Mouse (Mus musculus): ENCODE measurements around the gene Tspan31. TPM values are rescaled to one million over a fixed set of nuclear protein-coding genes. Genes with fewer than 3 reads are reported as not detected.
"Not testable (repeated sequence)": the region's sequence is repeated elsewhere in the genome, so short reads cannot be mapped to it uniquely, and the experiment has no call there.

Gene Tspan31
- total RNA-seq, 2 experiments from 2014 or later = 21.6 to 29.9 TPM

- intact Hi-C loops (cut with DNase I) = loop anchor here (10.0 kb wide), 1 partner anchor 604 kb away; no protein-coding TSS in a partner anchor
- H3K27ac ChIP-seq = no peak overlapping the region
- no peak for TF ChIP-seq CTCF (IDR thresholded peaks at IDR 0.05)
- H3K4me3 ChIP-seq = peak overlapping the region; percentile 91
- DNase-seq = peak; percentile 12
Observed at GRCm38 (mm10) chr10:127071203-127071602, 1.1 kb upstream of the Tspan31 start.

GRCm38 (mm10) chr10:127069281-127070189, 529 bp downstream of the Tspan31 start:
- TF ChIP-seq CTCF (IDR thresholded peaks at IDR 0.05) = no peak
- H3K27ac ChIP-seq = peak overlapping the region; percentile 86
- intact Hi-C loops (cut with DNase I) = loop anchor here (10.0 kb wide), 1 partner anchor 605 kb away; no protein-coding TSS in a partner anchor

DNA sequence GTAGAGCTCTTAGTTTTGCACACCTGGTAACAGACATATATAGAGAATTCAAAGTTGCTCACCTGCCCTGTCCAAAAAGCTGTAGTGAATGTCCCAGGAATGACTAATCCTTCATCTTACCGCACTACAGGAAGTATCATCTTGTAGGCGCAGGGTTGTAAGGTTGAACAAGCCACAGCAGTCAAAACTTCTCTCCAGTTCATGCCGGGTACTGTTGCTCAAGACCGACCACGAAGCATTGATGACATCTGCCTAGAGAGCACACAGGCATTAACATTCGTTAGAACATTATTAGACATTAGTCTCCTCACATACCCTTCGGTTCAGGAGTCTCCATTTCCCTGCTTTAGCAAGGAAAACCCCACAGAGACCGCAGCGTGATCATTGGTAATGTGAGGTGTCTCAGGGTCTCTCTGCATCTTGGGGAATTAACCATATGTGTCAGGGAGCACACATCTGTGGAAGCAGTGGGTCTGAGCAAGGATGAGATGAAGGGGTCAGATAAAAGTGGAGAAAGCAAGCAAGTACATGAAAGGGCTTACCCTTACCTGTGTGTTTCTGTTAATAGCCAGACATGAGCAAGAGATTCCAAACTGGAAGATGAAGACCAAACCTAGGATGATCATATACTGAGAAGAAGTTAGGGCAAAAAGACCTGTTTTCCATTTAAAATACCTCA, 1.6 kb downstream of the Tspan31 start:
- intact Hi-C loops (cut with DNase I) = no loop called here
- Histone ChIP-seq H3K27ac (no peak overlapping the region), H3K4me3 (peak overlapping the region; percentile 91; the same call in 1 of the 2 replicates)
- DNase-seq = no peak
- TF ChIP-seq CTCF (IDR thresholded peaks at IDR 0.05) = no peak

More at GRCm38 (mm10) chr10:127069281-127070189, 529 bp downstream of the Tspan31 start:
- peak overlapping the region; percentile 91 for H3K4me3 ChIP-seq
- peak; percentile 17 for DNase-seq

DNA sequence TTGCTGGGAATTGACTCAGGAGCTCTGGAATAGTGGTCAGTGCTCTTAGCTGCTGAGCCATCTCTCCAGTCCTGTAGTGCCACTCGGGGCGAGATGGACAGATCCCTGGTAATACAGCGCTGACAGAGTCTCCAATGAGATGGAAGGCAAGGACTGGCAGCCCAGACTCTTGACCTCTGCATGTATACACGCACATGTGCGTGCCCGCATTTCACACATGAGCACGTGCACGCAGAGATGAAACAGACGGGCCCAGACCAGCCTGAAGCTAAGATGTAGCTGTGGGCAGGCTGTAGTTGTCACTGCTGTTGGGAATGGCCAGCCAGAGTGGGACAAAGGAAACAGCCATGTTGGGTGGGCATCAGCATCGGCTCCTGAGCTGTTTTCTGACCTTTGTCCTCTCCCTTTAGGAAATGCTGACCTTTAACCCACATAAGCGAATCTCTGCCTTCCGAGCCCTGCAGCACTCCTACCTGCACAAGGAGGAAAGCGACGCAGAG, 3.5 kb downstream of the Tspan31 start:
- peak; percentile 13 for DNase-seq
- intact Hi-C loops (cut with DNase I) = no loop called here
- TF ChIP-seq CTCF (IDR thresholded peaks at IDR 0.05) = no peak
- Histone ChIP-seq H3K27ac (no peak overlapping the region), H3K4me3 (no peak overlapping the region)

GRCm38 (mm10) chr10:127065981-127066380, 4.1 kb downstream of the Tspan31 start:
- no peak overlapping the region for H3K4me3 ChIP-seq
- no peak for TF ChIP-seq CTCF (IDR thresholded peaks at IDR 0.05)
- intact Hi-C loops (cut with DNase I) = no loop called here
- no peak overlapping the region for H3K27ac ChIP-seq
- peak; percentile 15 for DNase-seq

GRCm38 (mm10) chr10:127063913-127064870, 5.9 kb downstream of the Tspan31 start:
- Histone ChIP-seq H3K4me3 (peak overlapping the region; percentile 92), H3K27ac (peak overlapping the region; percentile 95)
- intact Hi-C loops (cut with DNase I) = no loop called here
- TF ChIP-seq CTCF (IDR thresholded peaks at IDR 0.05) = no peak
- peak; percentile 14 for DNase-seq

GRCm38 (mm10) chr10:127063239-127063872, 6.7 kb downstream of the Tspan31 start, which contains the start of gene Cdk4:
Gene Cdk4 (plus strand): TSS chr10:127063534.
- 0 out of 2 replicates have a peak, but pooled peaks have one; percentile 2 for TF ChIP-seq CTCF (IDR thresholded peaks at IDR 0.05)
- intact Hi-C loops (cut with DNase I) = no loop called here
- DNase-seq = peak; percentile 99
- Histone ChIP-seq H3K4me3 (peak within 1 kb of the TSS; percentile 92), H3K27ac (peak within 1 kb of the TSS; percentile 95)

GRCm38 (mm10) chr10:127062503-127062902, 7.6 kb downstream of the Tspan31 start:
- H3K4me3 ChIP-seq = peak overlapping the region; percentile 92; the same call in 1 of the 2 replicates
- TF ChIP-seq CTCF (IDR thresholded peaks at IDR 0.05) = no peak
- H3K27ac ChIP-seq = peak overlapping the region; percentile 58; the same call in 1 of the 2 replicates
- intact Hi-C loops (cut with DNase I) = no loop called here
- peak; percentile 5 for DNase-seq

DNA sequence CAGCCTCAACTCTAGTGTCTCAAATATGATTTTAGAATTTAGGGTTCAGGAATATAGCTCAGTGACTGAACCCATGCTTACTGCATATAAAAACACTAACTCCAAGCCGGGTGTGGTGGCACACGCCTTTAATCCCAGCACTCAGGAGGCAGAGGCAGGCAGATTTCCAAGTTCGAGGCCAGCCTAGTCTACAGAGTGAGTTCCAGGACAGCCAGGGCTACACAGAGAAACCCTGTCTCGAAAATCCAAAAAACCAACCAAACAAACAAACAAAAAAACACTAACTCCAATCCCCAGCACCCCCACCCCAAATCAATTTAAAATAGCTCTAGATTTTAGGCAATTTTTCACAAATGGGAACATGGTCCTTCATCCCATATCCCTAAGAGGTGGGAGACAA, 8.0 kb downstream of the Tspan31 start:
- intact Hi-C loops (cut with DNase I); H3K27ac ChIP-seq; H3K4me3 ChIP-seq; DNase-seq: not testable (repeated sequence)

- DNase-seq = no peak
- Histone ChIP-seq H3K27ac (no peak overlapping the region), H3K4me3 (no peak overlapping the region)
- TF ChIP-seq CTCF (IDR thresholded peaks at IDR 0.05) = no peak
- intact Hi-C loops (cut with DNase I) = no loop called here
Observed at GRCm38 (mm10) chr10:127061513-127061912, 8.6 kb downstream of the Tspan31 start.

DNA sequence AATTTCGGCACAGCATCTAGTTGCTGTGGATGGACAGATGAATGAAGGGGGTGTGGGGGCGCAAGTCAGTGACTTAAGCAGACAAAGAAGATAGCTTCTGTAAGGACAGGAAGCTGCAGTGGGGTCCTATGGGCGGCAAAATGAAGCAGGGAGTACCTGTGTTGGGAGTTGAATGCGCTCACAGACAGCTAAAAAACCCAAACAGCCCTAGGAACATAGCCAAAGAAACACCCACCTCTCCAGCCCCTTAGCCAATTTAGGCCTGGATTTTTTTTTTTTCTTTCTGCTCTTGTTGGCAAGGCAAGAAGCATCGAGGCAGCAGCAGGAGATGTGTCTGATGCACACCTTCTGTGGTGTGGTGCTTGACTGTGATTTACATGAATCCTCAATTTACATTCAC, 9.0 kb downstream of the Tspan31 start:
- DNase-seq = no peak
- Histone ChIP-seq H3K4me3 (no peak overlapping the region), H3K27ac (no peak overlapping the region)
- intact Hi-C loops (cut with DNase I) = no loop called here
- no peak for TF ChIP-seq CTCF (IDR thresholded peaks at IDR 0.05)

Data from gastrocnemius, adult 2 months (tissue).